In the genomic region with DNA sequence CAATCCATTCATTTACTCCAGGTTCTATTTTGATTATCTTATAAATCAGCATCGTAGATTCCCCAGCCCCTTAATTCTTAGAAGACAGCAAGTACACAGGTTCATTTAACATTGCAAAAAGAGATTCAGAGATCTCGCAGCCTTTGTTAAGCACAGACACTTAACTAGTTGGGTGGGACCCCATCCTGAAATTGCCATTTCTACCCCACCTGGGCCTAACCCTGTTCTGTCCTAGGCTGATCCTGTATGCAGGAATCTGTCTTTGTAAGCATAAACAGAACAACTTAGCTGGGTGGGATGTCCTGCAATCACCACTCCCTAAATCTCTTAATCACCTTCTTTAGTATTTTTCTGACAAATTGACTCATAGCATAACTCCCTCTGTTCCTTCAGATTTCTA, we compare ENCODE assay signal across 27 mouse cellular contexts.
"Had no signal": no experiment of that assay in that cellular context is flagged by ENCODE, and none has a peak within 500 bp of the region (broad histone marks: within the 10 kb centered on the region; RNA-seq: fewer than 3 reads in every experiment).

No protein-coding gene starts in this region.

- DNase-seq: left cerebral cortex, postnatal 4 days; liver; liver, embryonic 13.5 days; liver, postnatal 0 days; lung, adult 18-20 months; lung, adult 2 months; lung, embryonic 14.5 days; lung, postnatal 10 days; lung, postnatal 14 days; lung, postnatal 36 days; lung, postnatal 4 days; midbrain, embryonic 14.5 days had no signal

- H3K4me3 ChIP-seq: limb, embryonic 10.5 days; limb, embryonic 12.5 days; limb, embryonic 13.5 days; limb, embryonic 15.5 days; liver, embryonic 12.5 days; liver, embryonic 13.5 days; liver, embryonic 15.5 days; lung, embryonic 15.5 days; megakaryocyte, embryonic 14.5 days; midbrain, embryonic 10.5 days; midbrain, embryonic 12.5 days; midbrain, embryonic 13.5 days; midbrain, embryonic 15.5 days; myocyte had no signal

- H3K27ac ChIP-seq: limb, embryonic 10.5 days; limb, embryonic 12.5 days; limb, embryonic 13.5 days; limb, embryonic 15.5 days; liver, embryonic 12.5 days; liver, embryonic 13.5 days; liver, embryonic 14.5 days; liver, embryonic 15.5 days; lung, embryonic 15.5 days; macrophage; midbrain, embryonic 10.5 days; midbrain, embryonic 12.5 days; midbrain, embryonic 13.5 days; midbrain, embryonic 15.5 days had no signal
